Mouse (Mus musculus) midbrain, embryonic 13.5 days (tissue): Measurements from ENCODE around the gene Ttc33. TPM values are rescaled to one million over a fixed set of nuclear protein-coding genes. Genes with fewer than 3 reads are reported as not detected.
A peak's percentile ranks its signal among the peaks of the same experiment; 100 is the strongest.

Experiments used
- ATAC-seq: fragments of 200-750 bp; cut with Nextera tagmentation; 2 replicates; pipeline ENCODE4 v1.8.0; 2017; ENCODE audit warnings: mild to moderate bottlenecking, moderate TSS enrichment, moderate library complexity
- H3K27ac ChIP-seq: fragments of 300-500 bp; sonication (generic); 2 replicates; pipeline ENCODE4 v1.5.1; 2015; ENCODE audit warnings: inconsistent platforms, mild to moderate bottlenecking, moderate library complexity
- H3K27me3 ChIP-seq: fragments of 300-500 bp; sonication (generic); 2 replicates; pipeline ENCODE4 v1.6.1; 2015; ENCODE audit warnings: mild to moderate bottlenecking, inconsistent platforms
- H3K36me3 ChIP-seq: fragments of 300-500 bp; sonication (generic); 2 replicates; pipeline ENCODE4 v1.6.1; 2015; ENCODE audit warnings: mild to moderate bottlenecking, inconsistent platforms
- H3K4me1 ChIP-seq: fragments of 300-500 bp; sonication (generic); replicated peaks from 2 replicates; pipeline ENCODE4 v1.6.1; 2015; ENCODE audit warnings: inconsistent platforms
- H3K4me2 ChIP-seq: fragments of 300-500 bp; sonication (generic); replicated peaks from 2 replicates; pipeline ENCODE4 v1.6.1; 2015; ENCODE audit warnings: moderate library complexity, mild to moderate bottlenecking, inconsistent platforms
- H3K4me3 ChIP-seq: fragments of 300-500 bp; sonication (generic); replicated peaks from 2 replicates; pipeline ENCODE4 v1.5.1; 2015; ENCODE audit warnings: mild to moderate bottlenecking, inconsistent platforms
- H3K9ac ChIP-seq: fragments of 300-500 bp; sonication (generic); replicated peaks from 2 replicates; pipeline ENCODE4 v1.6.1; 2015; ENCODE audit warnings: mild to moderate bottlenecking, inconsistent platforms
- H3K9me3 ChIP-seq: fragments of 300-500 bp; sonication (generic); 2 replicates; pipeline ENCODE4 v1.6.1; 2016; ENCODE audit warnings: mild to moderate bottlenecking, inconsistent platforms
- WGBS: fragments of 180-500 bp; shearing (Covaris S2); methylation state at CpG from one replicate; pipeline ENCODE4 v1.1.7; 2015; 5-methylcytosine and 5-hydroxymethylcytosine counted together
- polyA plus RNA-seq: library from polyadenylated mRNA; unstranded; fragments of >200 nt; fragmentation: Nextera tagmentation; extraction: Ambion mirVana; gene quantifications from 2 replicates; pipeline ENCODE4 v1.2.1, GENCODE M21; 2015

Gene Ttc33
- polyA plus RNA-seq, 1 experiment from 2014 or later, result 59.7 TPM

- H3K9me3 ChIP-seq, result no peaks in the 10 kb centered on the region
- no peak overlapping the region for H3K9ac ChIP-seq
- H3K27ac ChIP-seq, result no peak overlapping the region
- 16% methylated on average over 6 of the region's 6 CpGs for WGBS
- H3K36me3 ChIP-seq, result no peaks in the 10 kb centered on the region
- no peak overlapping the region for H3K4me3 ChIP-seq
- H3K4me1 ChIP-seq, result no peaks in the 10 kb centered on the region
- H3K4me2 ChIP-seq, result no peak overlapping the region
- peak; percentile 81; the same call in 1 of the 2 replicates for ATAC-seq
- H3K27me3 ChIP-seq, result peaks cover 18% of the 10 kb centered on the region
These were observed 51.2 kb downstream of the Ttc33 start for GRCm38 (mm10) chr15:5236538-5236937.

GRCm38 (mm10) chr15:5237012-5237660 is 51.8 kb downstream of the Ttc33 start:
- peak; percentile 46; the same call in 1 of the 2 replicates for ATAC-seq
- WGBS, result 64% methylated on average over 7 of the region's 7 CpGs

GRCm38 (mm10) chr15:5238073-5238472 is 52.7 kb downstream of the Ttc33 start:
- H3K4me1 ChIP-seq, result peaks cover 14% of the 10 kb centered on the region
- no peak overlapping the region for H3K4me2 ChIP-seq
- ATAC-seq, result no peak
- no peak overlapping the region for H3K9ac ChIP-seq
- no peaks in the 10 kb centered on the region for H3K36me3 ChIP-seq
- H3K27ac ChIP-seq, result no peak overlapping the region
- 83% methylated on average over 7 of the region's 7 CpGs for WGBS
- no peak overlapping the region for H3K4me3 ChIP-seq
- peaks cover 33% of the 10 kb centered on the region for H3K27me3 ChIP-seq
- H3K9me3 ChIP-seq, result no peaks in the 10 kb centered on the region

More at GRCm38 (mm10) chr15:5237012-5237660, 51.8 kb downstream of the Ttc33 start:
- peaks cover 4% of the 10 kb centered on the region; the same call in 1 of the 2 replicates for H3K4me1 ChIP-seq
- no peak overlapping the region for H3K4me2 ChIP-seq
- H3K9me3 ChIP-seq, result no peaks in the 10 kb centered on the region
- H3K27me3 ChIP-seq, result peaks cover 24% of the 10 kb centered on the region
- no peak overlapping the region for H3K27ac ChIP-seq
- H3K9ac ChIP-seq, result no peak overlapping the region
- no peak overlapping the region for H3K4me3 ChIP-seq
- no peaks in the 10 kb centered on the region for H3K36me3 ChIP-seq

DNA sequence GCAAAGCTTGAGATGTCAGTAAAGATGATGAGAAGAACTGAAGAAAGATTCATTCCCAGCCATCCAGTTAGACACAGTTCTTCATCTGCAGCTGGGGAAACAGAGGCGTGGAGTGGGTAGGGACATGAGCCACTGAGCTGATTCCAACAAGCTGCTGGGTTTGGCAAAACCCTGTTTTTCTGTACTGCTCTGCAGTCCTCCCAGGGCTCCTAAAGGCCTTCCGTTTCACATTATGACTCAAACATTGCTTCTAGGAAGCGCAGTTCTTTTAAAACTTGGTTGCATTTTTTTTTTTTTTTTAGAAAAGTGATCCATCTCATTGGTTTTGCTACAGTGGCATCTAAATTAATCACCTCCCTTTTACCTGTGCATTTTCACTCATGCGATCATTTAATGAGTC is 53.2 kb downstream of the Ttc33 start:
- H3K27ac ChIP-seq, result no peak overlapping the region
- H3K4me2 ChIP-seq, result no peak overlapping the region
- no peaks in the 10 kb centered on the region for H3K36me3 ChIP-seq
- ATAC-seq, result no peak
- H3K9me3 ChIP-seq, result no peaks in the 10 kb centered on the region
- WGBS, result 89% methylated on average over 4 of the region's 4 CpGs
- peaks cover 18% of the 10 kb centered on the region for H3K4me1 ChIP-seq
- peaks cover 38% of the 10 kb centered on the region for H3K27me3 ChIP-seq
- H3K9ac ChIP-seq, result no peak overlapping the region
- H3K4me3 ChIP-seq, result no peak overlapping the region

DNA sequence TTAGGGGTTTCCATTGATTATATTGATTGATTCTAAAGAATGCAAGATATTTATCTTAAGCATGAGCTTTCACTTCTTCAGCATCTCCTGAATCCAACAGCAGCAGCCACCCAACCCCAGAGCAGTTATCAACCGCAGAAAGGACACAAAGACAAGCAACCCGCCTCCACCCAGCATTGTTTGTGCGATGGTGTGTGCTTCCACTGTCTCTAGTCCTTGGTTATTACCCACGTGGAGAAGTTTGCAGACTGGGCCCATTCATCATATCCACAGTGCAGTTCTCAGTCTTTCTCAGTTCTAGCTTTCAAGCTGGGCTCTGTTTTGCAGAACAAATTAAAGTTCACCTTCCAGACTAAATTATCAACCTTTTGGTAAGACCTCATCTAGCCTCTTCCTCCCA is 54.0 kb downstream of the Ttc33 start:
- ATAC-seq, result no peak
- Histone ChIP-seq H3K4me1 (peaks cover 25% of the 10 kb centered on the region), H3K9ac (no peak overlapping the region), H3K27me3 (peaks cover 45% of the 10 kb centered on the region), H3K27ac (no peak overlapping the region), H3K9me3 (no peaks in the 10 kb centered on the region), H3K4me3 (no peak overlapping the region), H3K36me3 (no peaks in the 10 kb centered on the region), H3K4me2 (no peak overlapping the region)
- 77% methylated on average over 4 of the region's 4 CpGs for WGBS

DNA sequence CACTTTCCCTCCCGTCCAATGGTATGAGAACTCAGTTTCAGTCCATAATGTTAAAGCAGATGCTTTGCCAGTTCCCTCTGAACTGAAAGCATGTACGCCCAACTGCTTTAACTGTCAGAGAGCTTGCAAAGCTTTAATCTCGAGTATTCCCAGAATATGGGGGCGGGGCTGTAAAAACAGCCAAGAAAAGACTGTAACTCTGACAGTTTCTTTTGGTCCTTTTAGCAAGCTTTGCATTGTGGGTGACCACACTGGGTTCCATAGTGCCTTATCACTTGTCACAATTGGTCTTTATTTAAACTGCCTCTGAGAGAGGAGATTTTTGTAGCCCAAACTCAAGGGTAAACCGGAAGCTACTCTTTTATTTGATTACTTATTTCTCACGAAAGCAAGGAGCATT is 54.6 kb downstream of the Ttc33 start:
- WGBS, result 79% methylated on average over 6 of the region's 6 CpGs
- Histone ChIP-seq H3K4me3 (no peak overlapping the region), H3K9me3 (no peaks in the 10 kb centered on the region), H3K27ac (no peak overlapping the region), H3K4me2 (no peak overlapping the region), H3K27me3 (peaks cover 51% of the 10 kb centered on the region), H3K9ac (no peak overlapping the region), H3K4me1 (peaks cover 30% of the 10 kb centered on the region), H3K36me3 (no peaks in the 10 kb centered on the region)
- ATAC-seq, result no peak

DNA sequence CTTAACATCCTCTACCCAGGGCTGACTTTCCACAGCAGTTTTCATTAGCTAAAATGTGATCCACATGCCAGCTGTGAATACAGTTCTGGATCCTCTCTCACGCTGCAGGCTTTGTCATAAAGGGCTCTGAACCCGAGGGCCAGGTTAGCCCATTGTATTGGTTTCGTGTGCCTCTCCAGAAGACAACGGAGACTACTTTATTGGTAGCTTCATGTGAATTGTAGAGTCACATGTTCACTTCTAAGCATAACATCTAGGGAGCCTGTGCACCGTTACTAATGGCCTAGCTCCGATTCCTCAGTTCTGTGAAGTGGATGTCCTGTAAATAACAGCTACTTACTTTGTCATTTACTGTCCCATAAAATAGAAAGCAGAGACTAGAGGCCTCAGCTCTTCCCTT is 55.0 kb downstream of the Ttc33 start:
- peaks cover 55% of the 10 kb centered on the region for H3K27me3 ChIP-seq
- no peaks in the 10 kb centered on the region for H3K9me3 ChIP-seq

GRCm38 (mm10) chr15:5241304-5242201 is 56.2 kb downstream of the Ttc33 start:
- 21% methylated on average over 12 of the region's 12 CpGs for WGBS
- ATAC-seq, result peak; percentile 12; the same call in 1 of the 2 replicates
- peak overlapping the region; percentile 91 for H3K4me2 ChIP-seq
- H3K9ac ChIP-seq, result peak overlapping the region; percentile 66; the same call in 1 of the 2 replicates
- peak overlapping the region; percentile 58 for H3K4me3 ChIP-seq
- peaks cover 30% of the 10 kb centered on the region for H3K4me1 ChIP-seq
- H3K27me3 ChIP-seq, result peaks cover 67% of the 10 kb centered on the region
- no peaks in the 10 kb centered on the region for H3K9me3 ChIP-seq
- no peaks in the 10 kb centered on the region for H3K36me3 ChIP-seq
- no peak overlapping the region for H3K27ac ChIP-seq

More for the DNA sequence above, 55.0 kb downstream of the Ttc33 start:
- H3K4me2 ChIP-seq, result no peak overlapping the region
- 85% methylated on average over 6 of the region's 6 CpGs for WGBS
- no peak overlapping the region for H3K4me3 ChIP-seq
- peaks cover 30% of the 10 kb centered on the region for H3K4me1 ChIP-seq
- H3K27ac ChIP-seq, result no peak overlapping the region
- no peak for ATAC-seq
- no peaks in the 10 kb centered on the region for H3K36me3 ChIP-seq
- no peak overlapping the region for H3K9ac ChIP-seq

GRCm38 (mm10) chr15:5242241-5243035 is 57.1 kb downstream of the Ttc33 start:
- Histone ChIP-seq H3K27me3 (peaks cover 73% of the 10 kb centered on the region), H3K4me3 (peak overlapping the region; percentile 58), H3K4me1 (peaks cover 30% of the 10 kb centered on the region), H3K27ac (no peak overlapping the region), H3K9me3 (no peaks in the 10 kb centered on the region), H3K9ac (peak overlapping the region; percentile 66), H3K4me2 (peak overlapping the region; percentile 91), H3K36me3 (no peaks in the 10 kb centered on the region)
- peak; percentile 74 for ATAC-seq
- 3% methylated on average over 61 of the region's 61 CpGs for WGBS

GRCm38 (mm10) chr15:5243036-5243958 is 58.0 kb downstream of the Ttc33 start:
- H3K4me3 ChIP-seq, result peak overlapping the region; percentile 58
- peaks cover 73% of the 10 kb centered on the region for H3K27me3 ChIP-seq
- WGBS, result 6% methylated on average over 40 of the region's 40 CpGs
- no peak overlapping the region; the same call in none of the 2 replicates for H3K9ac ChIP-seq
- no peaks in the 10 kb centered on the region for H3K9me3 ChIP-seq
- no peak overlapping the region for H3K27ac ChIP-seq
- peak; percentile 9 for ATAC-seq
- peaks cover 30% of the 10 kb centered on the region for H3K4me1 ChIP-seq
- no peaks in the 10 kb centered on the region for H3K36me3 ChIP-seq
- peak overlapping the region; percentile 91 for H3K4me2 ChIP-seq
